Mouse (Mus musculus) MEL (cell line): ENCODE results near the gene Klf4. TPM values are rescaled to one million over a fixed set of nuclear protein-coding genes. Genes with fewer than 3 reads are reported as not detected.

Experiments used
- DNase-seq: peaks from one replicate; pipeline ENCODE4 v3.0.0; 2011; ENCODE audit warnings: low read depth, low spot score
- H3K27ac ChIP-seq: 2 replicates; pipeline ENCODE4 v1.5.1; 2012; ENCODE audit warnings: low read depth, mild to moderate bottlenecking, control low read depth, low read length, moderate library complexity; ENCODE audit not compliant: control insufficient read depth
- H3K27me3 ChIP-seq, 2 experiments: fragments of 150-350 bp in 1 of 2; sonication (generic) in 1 of 2; 2 replicates each; pipeline ENCODE4 v1.6.1; 2012; ENCODE audit warnings: low read length in 2 of 2, mild to moderate bottlenecking in 2 of 2, improper control_type of control experiment in 1 of 2, moderate library complexity in 1 of 2; ENCODE audit not compliant: insufficient read depth in 2 of 2, control insufficient read depth in 1 of 2
- H3K36me3 ChIP-seq, 2 experiments: 2 replicates each; pipeline ENCODE4 v1.6.1; 2012 to 2014; ENCODE audit warnings: low read length in 2 of 2, improper control_type of control experiment in 1 of 2, inconsistent platforms in 1 of 2, mild to moderate bottlenecking in 1 of 2; ENCODE audit not compliant: insufficient read depth in 2 of 2, control insufficient read depth in 1 of 2
- H3K4me1 ChIP-seq, 2 experiments: fragments of 150-350 bp in 1 of 2; sonication (generic) in 1 of 2; 2 replicates each; pipeline ENCODE4 v1.6.1; 2012; ENCODE audit warnings: low read length in 2 of 2, improper control_type of control experiment in 1 of 2, mild to moderate bottlenecking in 1 of 2; ENCODE audit not compliant: insufficient read depth in 2 of 2, control insufficient read depth in 1 of 2
- H3K4me3 ChIP-seq, 2 experiments: fragments of 150-350 bp in 1 of 2; sonication (generic) in 1 of 2; 2 replicates each; pipeline ENCODE4 v1.5.1; 2012; ENCODE audit warnings: low read depth in 2 of 2, low read length in 2 of 2, mild to moderate bottlenecking in 2 of 2, moderate library complexity in 2 of 2, control low read depth in 1 of 2, improper control_type of control experiment in 1 of 2; ENCODE audit not compliant: control insufficient read depth in 1 of 2, insufficient read depth in 1 of 2
- H3K79me2 ChIP-seq: 2 replicates; pipeline ENCODE4 v1.6.1; 2012; ENCODE audit warnings: mild to moderate bottlenecking, low read length, moderate library complexity; ENCODE audit not compliant: control insufficient read depth, poor library complexity, insufficient read depth
- H3K9ac ChIP-seq: 2 replicates; pipeline ENCODE4 v1.6.1; 2012; ENCODE audit warnings: low read depth, mild to moderate bottlenecking, control low read depth, low read length, moderate library complexity; ENCODE audit not compliant: control insufficient read depth, poor library complexity, severe bottlenecking
- H3K9me3 ChIP-seq: fragments of 150-350 bp; sonication (generic); replicated peaks from 2 replicates; pipeline ENCODE4 v1.6.1; 2012; ENCODE audit warnings: mild to moderate bottlenecking, low read length, improper control_type of control experiment, moderate library complexity; ENCODE audit not compliant: insufficient read depth
- BHLHE40 ChIP-seq: IDR thresholded peaks from 2 replicates; pipeline ENCODE4 v1.6.1; 2012; ENCODE audit warnings: low read depth, mild to moderate bottlenecking, inconsistent platforms, low read length, improper control_type of control experiment, borderline replicate concordance
- CHD1 ChIP-seq: IDR thresholded peaks from 2 replicates; pipeline ENCODE4 v1.6.1; 2012; ENCODE audit warnings: low read depth, mild to moderate bottlenecking, inconsistent platforms, low read length, improper control_type of control experiment
- CHD2 ChIP-seq: IDR thresholded peaks from 2 replicates; pipeline ENCODE4 v1.6.1; 2011; ENCODE audit warnings: low read length, improper control_type of control experiment
- CTCF ChIP-seq, 3 experiments: IDR thresholded peaks in 2 of 3; conservative IDR thresholded peaks in 1 of 3; 2 replicates each; pipeline ENCODE4 v1.5.1; 2011 to 2012; ENCODE audit warnings: low read length in 3 of 3, low read depth in 2 of 3, mild to moderate bottlenecking in 2 of 3, improper control_type of control experiment in 1 of 3, inconsistent platforms in 1 of 3, mixed read lengths in 1 of 3, moderate library complexity in 1 of 3; ENCODE audit not compliant: control insufficient read depth in 1 of 3, insufficient read depth in 1 of 3, poor library complexity in 1 of 3, severe bottlenecking in 1 of 3
- E2F4 ChIP-seq: IDR thresholded peaks from 2 replicates; pipeline ENCODE4 v1.6.1; 2011; ENCODE audit warnings: low read depth, low read length, improper control_type of control experiment, borderline replicate concordance
- ELF1 ChIP-seq: IDR thresholded peaks from 2 replicates; pipeline ENCODE4 v1.6.1; 2014; ENCODE audit warnings: low read depth, mild to moderate bottlenecking, inconsistent platforms, low read length, improper control_type of control experiment, moderate library complexity
- EP300 ChIP-seq, 2 experiments: IDR thresholded peaks; 2 replicates each; pipeline ENCODE4 v1.6.1; 2011; ENCODE audit warnings: improper control_type of control experiment in 2 of 2, low read length in 2 of 2, low read depth in 1 of 2, mild to moderate bottlenecking in 1 of 2
- ETS1 ChIP-seq: IDR thresholded peaks from 2 replicates; pipeline ENCODE4 v1.6.1; 2012; ENCODE audit warnings: low read depth, mild to moderate bottlenecking, inconsistent platforms, low read length, improper control_type of control experiment, moderate library complexity
- KAT2A ChIP-seq: conservative IDR thresholded peaks from 2 replicates; pipeline ENCODE4 v1.6.1; 2012; ENCODE audit warnings: low read depth, low read length, improper control_type of control experiment, inconsistent platforms
- MAX ChIP-seq: IDR thresholded peaks from 2 replicates; pipeline ENCODE4 v1.6.1; 2011; ENCODE audit warnings: low read length, improper control_type of control experiment
- MAZ ChIP-seq: IDR thresholded peaks from 2 replicates; pipeline ENCODE4 v1.6.1; 2012; ENCODE audit warnings: low read depth, mild to moderate bottlenecking, inconsistent platforms, low read length, improper control_type of control experiment
- MXI1 ChIP-seq: IDR thresholded peaks from 2 replicates; pipeline ENCODE4 v1.6.1; 2011; ENCODE audit warnings: mild to moderate bottlenecking, low read depth, low read length, improper control_type of control experiment
- MYC ChIP-seq: IDR thresholded peaks from 2 replicates; pipeline ENCODE4 v1.6.1; 2011; ENCODE audit warnings: low read depth, mild to moderate bottlenecking, low read length, improper control_type of control experiment, moderate library complexity
- NRF1 ChIP-seq: IDR thresholded peaks from 2 replicates; pipeline ENCODE4 v1.6.1; 2014; ENCODE audit warnings: low read depth, mild to moderate bottlenecking, inconsistent platforms, low read length, improper control_type of control experiment, moderate library complexity; ENCODE audit not compliant: poor library complexity, insufficient read depth, severe bottlenecking
- POLR2AphosphoS2 ChIP-seq: IDR thresholded peaks from 2 replicates; pipeline ENCODE4 v1.6.1; 2011; ENCODE audit warnings: low read length, improper control_type of control experiment
- POLR2AphosphoS5 ChIP-seq: IDR thresholded peaks from 2 replicates; pipeline ENCODE4 v1.6.1; 2012; ENCODE audit warnings: low read depth, borderline replicate concordance, mild to moderate bottlenecking, inconsistent platforms, low read length, moderate library complexity, mixed read lengths
- RAD21 ChIP-seq: IDR thresholded peaks from 2 replicates; pipeline ENCODE4 v1.6.1; 2011; ENCODE audit warnings: mild to moderate bottlenecking, low read depth, low read length, improper control_type of control experiment
- SMC3 ChIP-seq: IDR thresholded peaks from 2 replicates; pipeline ENCODE4 v1.6.1; 2011; ENCODE audit warnings: low read depth, low read length, improper control_type of control experiment
- TAL1 ChIP-seq: IDR thresholded peaks from 2 replicates; pipeline ENCODE4 v1.6.1; 2012; ENCODE audit warnings: mild to moderate bottlenecking, inconsistent platforms, low read length, moderate library complexity, mixed read lengths
- TBP ChIP-seq: IDR thresholded peaks from 2 replicates; pipeline ENCODE4 v1.8.0; 2011; ENCODE audit warnings: low read depth, low read length, improper control_type of control experiment
- TCF12 ChIP-seq: IDR thresholded peaks from 2 replicates; pipeline ENCODE4 v1.6.1; 2014; ENCODE audit warnings: low read depth, mild to moderate bottlenecking, inconsistent platforms, low read length, improper control_type of control experiment, moderate library complexity
- USF1 ChIP-seq: IDR thresholded peaks from 2 replicates; pipeline ENCODE4 v1.6.1; 2014; ENCODE audit warnings: low read depth, mild to moderate bottlenecking, inconsistent platforms, low read length, improper control_type of control experiment, moderate library complexity
- ZC3H11A ChIP-seq: IDR thresholded peaks from 2 replicates; pipeline ENCODE4 v1.6.1; 2012; ENCODE audit warnings: low read depth, mild to moderate bottlenecking, inconsistent platforms, low read length, improper control_type of control experiment
- ZKSCAN1 ChIP-seq: IDR thresholded peaks from 2 replicates; pipeline ENCODE4 v1.6.1; 2012; ENCODE audit warnings: low read depth, mild to moderate bottlenecking, inconsistent platforms, low read length, improper control_type of control experiment, moderate library complexity
- ZMIZ1 ChIP-seq: IDR thresholded peaks from 2 replicates; pipeline ENCODE4 v1.6.1; 2012; ENCODE audit warnings: low read depth, mild to moderate bottlenecking, inconsistent platforms, low read length, improper control_type of control experiment, moderate library complexity
- ZNF384 ChIP-seq: IDR thresholded peaks from 2 replicates; pipeline ENCODE4 v1.6.1; 2012; ENCODE audit warnings: low read depth, mild to moderate bottlenecking, inconsistent platforms, low read length, improper control_type of control experiment
- polyA plus RNA-seq, 2 experiments: library from polyadenylated mRNA; stranded (reverse) in 1 of 2; unstranded in 1 of 2; fragments of >175 nt in 1 of 2; fragments of >200 nt in 1 of 2; gene quantifications; 2 replicates each; pipeline versions ENCODE4 v1.2.1 to v1.2.4; 2012; ENCODE audit warnings: low replicate concordance in 2 of 2, low read depth in 1 of 2; ENCODE audit not compliant: insufficient read length in 2 of 2, insufficient read depth in 1 of 2, missing spikeins in 1 of 2
- total RNA-seq: library from RNA; depleted of rRNA; stranded (reverse); fragments of 300-350 nt; gene quantifications from 2 replicates; pipeline ENCODE4 v1.2.3, GENCODE M21; 2012

Klf4 gene
- total and polyA plus RNA-seq, 3 experiments = not detected

DNA sequence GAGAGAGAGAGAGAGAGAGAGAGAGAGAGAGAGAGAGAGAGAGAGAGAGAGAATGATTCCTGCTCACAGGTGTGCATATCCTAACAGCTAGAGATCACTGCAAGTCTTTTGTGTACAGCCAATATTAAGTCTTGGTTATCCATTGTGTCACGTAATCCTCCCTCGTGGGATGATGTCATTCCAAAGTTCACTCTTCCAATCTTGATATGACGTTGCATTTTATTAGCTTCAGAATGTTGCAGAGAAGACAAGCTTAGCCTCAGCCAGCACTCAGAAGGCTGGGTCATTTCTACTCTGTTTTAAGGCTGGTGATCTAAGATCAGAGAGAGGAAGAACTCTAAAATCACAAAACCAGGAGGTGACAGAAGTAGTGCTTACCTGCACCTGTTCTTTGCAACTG lies 39.0 kb downstream of the Klf4 start:
- TF ChIP-seq CHD2 (no peak), ZNF384 (no peak), POLR2AphosphoS2 (no peak), ZC3H11A (no peak), KAT2A (no peak), TAL1 (no peak), TCF12 (no peak), TBP (no peak), POLR2AphosphoS5 (no peak), E2F4 (no peak), ZMIZ1 (no peak), NRF1 (no peak), CTCF (IDR thresholded peaks at IDR 0.05 in 2 of 3, conservative IDR thresholded peaks at IDR 0.05 in 1 of 3; ENCODE audit: control insufficient read depth in 1 of 3, insufficient read depth in 1 of 3, low read depth in 2 of 3, low read length in 3 of 3, poor library complexity in 1 of 3, severe bottlenecking in 1 of 3) (no peak)
- Histone ChIP-seq H3K27ac (no peak overlapping the region), H3K27me3 (no peaks in the 10 kb centered on the region), H3K4me1 (peaks cover 0 to 5% of the 10 kb centered on the region in 2 experiments; a peak in 2 of 4 replicates), H3K36me3 (no peaks in the 10 kb centered on the region), H3K9ac (no peak overlapping the region), H3K79me2 (no peaks in the 10 kb centered on the region), H3K4me3 (no peak overlapping the region), H3K9me3 (no peaks in the 10 kb centered on the region)
- DNase-seq = no peak

DNA sequence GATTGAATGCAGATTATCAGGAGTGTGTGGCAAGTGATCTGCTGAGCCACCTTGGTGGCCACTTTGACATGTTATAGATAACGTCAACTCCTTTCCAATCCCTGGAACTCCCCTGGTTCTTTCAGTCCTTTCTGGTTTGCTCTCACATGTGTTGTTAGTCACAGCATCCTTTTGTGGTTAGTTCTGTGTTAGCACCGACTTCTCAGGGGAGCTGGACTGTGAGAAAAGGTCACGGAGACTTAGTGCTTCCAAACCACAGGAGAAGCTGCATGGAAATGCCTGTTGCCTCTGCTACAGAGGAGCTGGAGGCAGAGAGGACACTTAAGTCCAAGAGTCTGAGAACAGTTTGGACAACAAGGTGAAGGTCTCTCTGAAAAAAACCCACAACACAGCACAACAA lies 42.9 kb downstream of the Klf4 start:
- peak overlapping the region; percentile 53 to 54 for H3K4me3 ChIP-seq
- DNase-seq = peak; percentile 42
- H3K79me2 ChIP-seq = no peaks in the 10 kb centered on the region
- TF ChIP-seq CHD1 = no peak
- 0 out of 4 replicates have a peak, but pooled peaks of 1 of the 2 experiments have one; percentile 17 for TF ChIP-seq EP300 (IDR thresholded peaks at IDR 0.05; ENCODE audit: low read depth in 1 of 2, low read length in 2 of 2)
- H3K4me1 ChIP-seq = peaks cover 0 to 9% of the 10 kb centered on the region in 2 experiments; a peak in 2 of 4 replicates
- no peaks in the 10 kb centered on the region for H3K36me3 ChIP-seq
- H3K9me3 ChIP-seq = no peaks in the 10 kb centered on the region
- peak overlapping the region; percentile 45; the same call in 1 of the 2 replicates for H3K9ac ChIP-seq
- no peaks in the 10 kb centered on the region for H3K27me3 ChIP-seq
- H3K27ac ChIP-seq = no peak overlapping the region

DNA sequence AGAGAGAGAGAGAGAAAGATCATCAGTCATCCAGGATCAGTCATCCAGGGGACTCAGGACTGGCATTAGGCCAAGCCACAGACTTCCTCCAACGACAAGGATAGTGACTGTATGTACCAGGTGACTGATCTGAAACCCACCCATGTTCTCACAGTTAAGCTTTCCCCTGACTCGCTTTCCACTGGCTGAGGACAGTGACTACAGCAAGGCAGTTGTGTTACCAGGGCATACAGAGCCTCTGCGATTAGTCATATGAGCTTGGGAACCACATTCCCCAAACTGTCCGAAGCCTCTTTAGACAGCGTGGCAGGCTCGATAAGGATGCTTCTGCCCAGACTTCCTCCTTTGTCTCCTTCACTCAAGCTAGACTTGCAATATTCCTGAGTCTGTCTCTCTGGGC lies 43.7 kb downstream of the Klf4 start:
- Histone ChIP-seq H3K27ac (peak overlapping the region; percentile 18; the same call in 1 of the 2 replicates), H3K36me3 (no peaks in the 10 kb centered on the region), H3K27me3 (no peaks in the 10 kb centered on the region), H3K79me2 (no peaks in the 10 kb centered on the region), H3K9ac (no peak overlapping the region), H3K9me3 (no peaks in the 10 kb centered on the region), H3K4me1 (peaks cover 0 to 9% of the 10 kb centered on the region in 2 experiments; a peak in 2 of 4 replicates), H3K4me3 (no peak overlapping the region)
- DNase-seq = peak; percentile 88
- TF ChIP-seq MAX (no peak), ZKSCAN1 (no peak), BHLHE40 (no peak), MXI1 (no peak; the same call in 1 of the 2 replicates), ZNF384 (no peak), CHD2 (no peak), TAL1 (peak; percentile 54), ELF1 (no peak), TCF12 (peak; percentile 47; the same call in 1 of the 2 replicates), USF1 (0 out of 2 replicates have a peak, but pooled peaks have one; percentile 49), KAT2A (no peak), SMC3 (no peak), MYC (peak; percentile 58; the same call in 1 of the 2 replicates), RAD21 (no peak), ETS1 (peak; percentile 65), EP300 (IDR thresholded peaks at IDR 0.05; ENCODE audit: low read depth in 1 of 2, low read length in 2 of 2) (peak; percentile 66 to 68; a peak in 2 of 4 replicates), MAZ (no peak)
